15 mouse cellular contexts compared by ENCODE assay signal in genomic region chr2:164564346-164564745, GRCm38 (mm10). TPM values are rescaled to one million over a fixed set of nuclear protein-coding genes. Genes with fewer than 3 reads are reported as not detected.
DNase-seq lines count a peak whose midpoint lies in the region; ATAC-seq and TF ChIP-seq lines count a peak whose summit lies in the region.
"Had no signal": no experiment of that assay in that cellular context is flagged by ENCODE, and none has a peak within 500 bp of the region (broad histone marks: within the 10 kb centered on the region; RNA-seq: fewer than 3 reads in every experiment).

No protein-coding gene starts in this region.

- no peak overlapping the region; the same call in 1 of the 2 replicates for H3K27ac ChIP-seq in kidney, embryonic 14.5 days (ENCODE audit: low read depth, low read length)
- H3K27ac ChIP-seq in midbrain, postnatal 0 days (ENCODE audit: low read depth, low read length), result no peak overlapping the region
- H3K27ac ChIP-seq in midbrain, embryonic 14.5 days (replicated peaks; ENCODE audit: low read depth, low read length), result no peak overlapping the region
- no peak overlapping the region for H3K27ac ChIP-seq in stomach, embryonic 15.5 days
- H3K27ac ChIP-seq: hindbrain, embryonic 13.5 days; liver, embryonic 12.5 days; neural tube, embryonic 12.5 days had no signal

- ATAC-seq in kidney, embryonic 14.5 days (ENCODE audit: low FRiP score, low TSS enrichment), result no peak
- no peak for ATAC-seq in midbrain, postnatal 0 days (ENCODE audit: low FRiP score)
- ATAC-seq in midbrain, embryonic 14.5 days (ENCODE audit: low FRiP score, low TSS enrichment), result no peak
- ATAC-seq in stomach, embryonic 15.5 days (ENCODE audit: insufficient read depth, low FRiP score, low read depth), result no peak
- ATAC-seq: liver, embryonic 12.5 days had no signal

- H3K4me3 ChIP-seq in kidney, embryonic 14.5 days (ENCODE audit: low read length), result peak overlapping the region; percentile 52
- no peak overlapping the region for H3K4me3 ChIP-seq in midbrain, postnatal 0 days (ENCODE audit: low read depth, low read length)
- H3K4me3 ChIP-seq in midbrain, embryonic 14.5 days (replicated peaks; ENCODE audit: low read depth, low read length), result no peak overlapping the region
- H3K4me3 ChIP-seq in stomach, embryonic 15.5 days (replicated peaks), result no peak overlapping the region

- H3K4me1 ChIP-seq in kidney, embryonic 14.5 days (ENCODE audit: control insufficient read depth, insufficient read depth, low read length), result 0 out of 2 replicates have a peak, but pooled peaks cover 6% of the 10 kb centered on the region
- no peaks in the 10 kb centered on the region for H3K4me1 ChIP-seq in midbrain, postnatal 0 days (ENCODE audit: insufficient read depth, low read length)
- peaks cover 4% of the 10 kb centered on the region; the same call in 1 of the 2 replicates for H3K4me1 ChIP-seq in midbrain, embryonic 14.5 days (ENCODE audit: control insufficient read depth, insufficient read depth, low read length)
- peaks cover 10% of the 10 kb centered on the region for H3K4me1 ChIP-seq in stomach, embryonic 15.5 days
- H3K4me1 ChIP-seq: liver, embryonic 12.5 days had no signal

- H3K9me3 ChIP-seq in kidney, embryonic 14.5 days (ENCODE audit: control insufficient read depth, low read length), result no peaks in the 10 kb centered on the region
- H3K9me3 ChIP-seq in midbrain, postnatal 0 days (ENCODE audit: low read length), result no peaks in the 10 kb centered on the region
- H3K9me3 ChIP-seq in midbrain, embryonic 14.5 days (ENCODE audit: control insufficient read depth, low read length), result no peaks in the 10 kb centered on the region
- no peaks in the 10 kb centered on the region for H3K9me3 ChIP-seq in stomach, embryonic 15.5 days
- H3K9me3 ChIP-seq: heart, embryonic 12.5 days; hindbrain, embryonic 13.5 days; neural tube, embryonic 12.5 days had no signal

- H3K9ac ChIP-seq in kidney, embryonic 14.5 days (ENCODE audit: low read depth, low read length), result no peak overlapping the region; the same call in 1 of the 2 replicates
- H3K9ac ChIP-seq in midbrain, postnatal 0 days (replicated peaks; ENCODE audit: low read length, poor library complexity, severe bottlenecking), result no peak overlapping the region
- no peak overlapping the region for H3K9ac ChIP-seq in midbrain, embryonic 14.5 days (replicated peaks; ENCODE audit: low read length)
- H3K9ac ChIP-seq in stomach, embryonic 15.5 days, result no peak overlapping the region
- H3K9ac ChIP-seq: liver, embryonic 12.5 days had no signal

- WGBS in kidney, embryonic 14.5 days, result 77% methylated on average over 5 of the region's 5 CpGs
- 71% methylated on average over 5 of the region's 5 CpGs for WGBS in midbrain, postnatal 0 days
- WGBS in midbrain, embryonic 14.5 days, result 66% methylated on average over 5 of the region's 5 CpGs
- WGBS in stomach, embryonic 15.5 days, result 62% methylated on average over 5 of the region's 5 CpGs

- H3K4me2 ChIP-seq in kidney, embryonic 14.5 days (replicated peaks; ENCODE audit: low read depth, low read length), result peak overlapping the region; percentile 80
- H3K4me2 ChIP-seq in midbrain, postnatal 0 days (ENCODE audit: low read depth, low read length, poor library complexity, severe bottlenecking), result no peak overlapping the region
- H3K4me2 ChIP-seq in midbrain, embryonic 14.5 days (ENCODE audit: low read length), result no peak overlapping the region
- peak overlapping the region; percentile 97; the same call in 1 of the 2 replicates for H3K4me2 ChIP-seq in stomach, embryonic 15.5 days

- no peak for TF ChIP-seq CTCF in midbrain, postnatal 0 days (IDR thresholded peaks at IDR 0.05)

- peaks cover 10% of the 10 kb centered on the region for H3K36me3 ChIP-seq in kidney, embryonic 14.5 days (ENCODE audit: control insufficient read depth, insufficient read depth, low read length)
- H3K36me3 ChIP-seq in midbrain, postnatal 0 days (ENCODE audit: insufficient read depth, low read length), result no peaks in the 10 kb centered on the region
- H3K36me3 ChIP-seq in midbrain, embryonic 14.5 days (ENCODE audit: control insufficient read depth, insufficient read depth, low read length), result no peaks in the 10 kb centered on the region
- H3K36me3 ChIP-seq in stomach, embryonic 15.5 days, result no peaks in the 10 kb centered on the region; the same call in 1 of the 2 replicates
- H3K36me3 ChIP-seq: heart, embryonic 12.5 days; hindbrain, embryonic 13.5 days; liver, embryonic 12.5 days; neural tube, embryonic 12.5 days had no signal

- peak; percentile 31 to 51 for DNase-seq in cerebellum, postnatal 14 days
- no peak for DNase-seq in cerebellum, adult 9-11 months
- no peak for DNase-seq in kidney, adult 8-10 months
- DNase-seq in midbrain, postnatal 0 days (ENCODE audit: low spot score), result peak; percentile 17
- DNase-seq in midbrain, embryonic 14.5 days, result no peak
- DNase-seq in adrenal gland, postnatal 36 days, result no peak

- H3K27me3 ChIP-seq in kidney, embryonic 14.5 days (ENCODE audit: control insufficient read depth, insufficient read depth, low read length), result no peaks in the 10 kb centered on the region
- H3K27me3 ChIP-seq in midbrain, postnatal 0 days (ENCODE audit: insufficient read depth, low read length), result peaks cover 7% of the 10 kb centered on the region; the same call in 1 of the 2 replicates
- H3K27me3 ChIP-seq in midbrain, embryonic 14.5 days (ENCODE audit: control insufficient read depth, insufficient read depth, low read length), result peaks cover 13% of the 10 kb centered on the region
- H3K27me3 ChIP-seq in stomach, embryonic 15.5 days (replicated peaks), result no peaks in the 10 kb centered on the region

RNA-seq across cellular contexts. Expression of gene Wfdc2, which starts 2.1 kb away (rescaled TPM):
- 330 and 331 TPM in 2 replicates for polyA plus RNA-seq in kidney, embryonic 14.5 days (2014; fragmentation: Nextera tagmentation; extraction: Ambion mirVana)
- 0.38 and 0.52 TPM in 2 replicates for total RNA-seq in midbrain, postnatal 0 days (2014; rRNA removed)
- 1.5 and 1.9 TPM in 2 replicates for polyA plus RNA-seq in midbrain, postnatal 0 days (2015; fragmentation: Nextera tagmentation; extraction: Ambion mirVana)
- 0.61 and 1.2 TPM in 2 replicates for polyA plus RNA-seq in midbrain, embryonic 14.5 days (2014; fragmentation: Nextera tagmentation; extraction: Ambion mirVana)
- 162 and 175 TPM in 2 replicates for polyA plus RNA-seq in stomach, embryonic 15.5 days (2015; fragmentation: Nextera tagmentation; extraction: Ambion mirVana)
- not detected for total RNA-seq in adrenal gland, postnatal 36 days (2021)
- total RNA-seq: gastrocnemius, postnatal 14 days had no signal

RNA-seq across cellular contexts. Expression of gene Spint3, which starts 8.9 kb away (rescaled TPM):
- polyA plus RNA-seq in kidney, embryonic 14.5 days (2014; fragmentation: Nextera tagmentation; extraction: Ambion mirVana), result not detected in 2 replicates
- not detected in 2 replicates for total RNA-seq in midbrain, postnatal 0 days (2014; rRNA removed)
- polyA plus RNA-seq in midbrain, postnatal 0 days (2015; fragmentation: Nextera tagmentation; extraction: Ambion mirVana), result not detected in 2 replicates
- polyA plus RNA-seq in midbrain, embryonic 14.5 days (2014; fragmentation: Nextera tagmentation; extraction: Ambion mirVana), result not detected in 2 replicates
- polyA plus RNA-seq in stomach, embryonic 15.5 days (2015; fragmentation: Nextera tagmentation; extraction: Ambion mirVana), result not detected in 2 replicates
- total RNA-seq in adrenal gland, postnatal 36 days (2021), result not detected
- total RNA-seq: adrenal gland, postnatal 10 days; gastrocnemius, postnatal 14 days; left cerebral cortex, adult 18-20 months had no signal
- polyA plus RNA-seq: heart, embryonic 12.5 days; hindbrain, embryonic 13.5 days; liver, embryonic 12.5 days; neural tube, embryonic 12.5 days had no signal

RNA-seq across cellular contexts. Expression of gene Wfdc6a, which starts 20.9 kb away (rescaled TPM):
- polyA plus RNA-seq in kidney, embryonic 14.5 days (2014; fragmentation: Nextera tagmentation; extraction: Ambion mirVana), result not detected in 2 replicates
- not detected in 2 replicates for total RNA-seq in midbrain, postnatal 0 days (2014; rRNA removed)
- polyA plus RNA-seq in midbrain, postnatal 0 days (2015; fragmentation: Nextera tagmentation; extraction: Ambion mirVana), result not detected in 2 replicates
- polyA plus RNA-seq in midbrain, embryonic 14.5 days (2014; fragmentation: Nextera tagmentation; extraction: Ambion mirVana), result not detected in 2 replicates
- polyA plus RNA-seq in stomach, embryonic 15.5 days (2015; fragmentation: Nextera tagmentation; extraction: Ambion mirVana), result 1.0 and 1.5 TPM in 2 replicates
- total RNA-seq in adrenal gland, postnatal 36 days (2021), result under 1 TPM in 1 of 2 experiments, not detected in 1; 0.40 TPM
- total RNA-seq: gastrocnemius, postnatal 14 days; left cerebral cortex, adult 18-20 months had no signal
- polyA plus RNA-seq: hindbrain, embryonic 13.5 days; neural tube, embryonic 12.5 days had no signal

RNA-seq across cellular contexts. Expression of gene Eppin, which starts 29.0 kb away (rescaled TPM):
- not detected in 2 replicates for polyA plus RNA-seq in kidney, embryonic 14.5 days (2014; fragmentation: Nextera tagmentation; extraction: Ambion mirVana)
- not detected in 2 replicates for total RNA-seq in midbrain, postnatal 0 days (2014; rRNA removed)
- not detected in 2 replicates for polyA plus RNA-seq in midbrain, postnatal 0 days (2015; fragmentation: Nextera tagmentation; extraction: Ambion mirVana)
- not detected in 2 replicates for polyA plus RNA-seq in midbrain, embryonic 14.5 days (2014; fragmentation: Nextera tagmentation; extraction: Ambion mirVana)
- polyA plus RNA-seq in stomach, embryonic 15.5 days (2015; fragmentation: Nextera tagmentation; extraction: Ambion mirVana), result not detected in 2 replicates
- not detected for total RNA-seq in adrenal gland, postnatal 36 days (2021)
- total RNA-seq: adrenal gland, postnatal 10 days; gastrocnemius, postnatal 14 days; left cerebral cortex, adult 18-20 months had no signal
- polyA plus RNA-seq: heart, embryonic 12.5 days; hindbrain, embryonic 13.5 days; liver, embryonic 12.5 days; neural tube, embryonic 12.5 days had no signal

RNA-seq across cellular contexts. Expression of gene Wfdc6b, which starts 49.0 kb away (rescaled TPM):
- not detected in 2 replicates for polyA plus RNA-seq in kidney, embryonic 14.5 days (2014; fragmentation: Nextera tagmentation; extraction: Ambion mirVana)
- not detected in 2 replicates for total RNA-seq in midbrain, postnatal 0 days (2014; rRNA removed)
- polyA plus RNA-seq in midbrain, postnatal 0 days (2015; fragmentation: Nextera tagmentation; extraction: Ambion mirVana), result not detected in 2 replicates
- not detected in 2 replicates for polyA plus RNA-seq in midbrain, embryonic 14.5 days (2014; fragmentation: Nextera tagmentation; extraction: Ambion mirVana)
- not detected in 2 replicates for polyA plus RNA-seq in stomach, embryonic 15.5 days (2015; fragmentation: Nextera tagmentation; extraction: Ambion mirVana)
- not detected for total RNA-seq in adrenal gland, postnatal 36 days (2021)
- total RNA-seq: adrenal gland, postnatal 10 days; gastrocnemius, postnatal 14 days; left cerebral cortex, adult 18-20 months had no signal
- polyA plus RNA-seq: heart, embryonic 12.5 days; hindbrain, embryonic 13.5 days; liver, embryonic 12.5 days; neural tube, embryonic 12.5 days had no signal

Comparison
In these comparisons a context has a peak if more than half of its experiments do, and no peak if none do; other contexts are left out.
1. DNase-seq: peak in cerebellum, postnatal 14 days (2 of 2) and midbrain, postnatal 0 days (single experiment); none in cerebellum, adult 9-11 months (single experiment), kidney, adult 8-10 months (0 of 2), midbrain, embryonic 14.5 days (single experiment) and adrenal gland, postnatal 36 days (0 of 2).
2. H3K4me2 ChIP-seq: peak in kidney, embryonic 14.5 days (single experiment) and stomach, embryonic 15.5 days (single experiment); none in midbrain, postnatal 0 days (single experiment) and midbrain, embryonic 14.5 days (single experiment).
3. RNA of gene Wfdc2, which starts 2.1 kb away (polyA plus RNA-seq): 330 to 331 TPM in kidney, embryonic 14.5 days and 162 to 175 TPM in stomach, embryonic 15.5 days; 1.5 to 1.9 TPM in midbrain, postnatal 0 days and 0.61 to 1.2 TPM in midbrain, embryonic 14.5 days; every median in the first group is over 10 times any median in the second.